Mouse (Mus musculus) spleen, postnatal 36 days (tissue): ENCODE results near the gene Chmp2a.

Source experiments
- DNase-seq, 2 experiments: peaks; one replicate each; pipeline ENCODE4 v3.0.0; 2022; ENCODE audit warnings: low spot score in 2 of 2, mixed read lengths in 1 of 2

Gene Chmp2a

GRCm38 (mm10) chr7:13035211-13035855 lies 726 bp upstream of the Chmp2a start:
- DNase-seq = no peak

- no peak for DNase-seq
Measured at GRCm38 (mm10) chr7:13033451-13034147, 1.0 kb downstream of the Chmp2a start.

GRCm38 (mm10) chr7:13032541-13032940 lies 2.1 kb downstream of the Chmp2a start:
- DNase-seq = no peak

- no peak for DNase-seq
Measured at GRCm38 (mm10) chr7:13031983-13032382, 2.6 kb downstream of the Chmp2a start.

GRCm38 (mm10) chr7:13031069-13031468 lies 3.5 kb downstream of the Chmp2a start:
- DNase-seq = no peak

GRCm38 (mm10) chr7:13028986-13029385 lies 5.6 kb downstream of the Chmp2a start:
- DNase-seq = no peak

GRCm38 (mm10) chr7:13025511-13026112 lies 9.0 kb downstream of the Chmp2a start:
- DNase-seq = no peak

GRCm38 (mm10) chr7:13024805-13025204 lies 9.8 kb downstream of the Chmp2a start:
- DNase-seq = peak; percentile 54 to 64

- DNase-seq = peak; percentile 87 to 90
Measured at GRCm38 (mm10) chr7:13023928-13024731, 10.5 kb downstream of the Chmp2a start.

GRCm38 (mm10) chr7:13022773-13023535 lies 11.7 kb downstream of the Chmp2a start:
- DNase-seq = peak; percentile 78 to 83

- no peak for DNase-seq
Measured at GRCm38 (mm10) chr7:13015217-13015616, 19.4 kb downstream of the Chmp2a start.

GRCm38 (mm10) chr7:13014275-13014839 lies 20.2 kb downstream of the Chmp2a start:
- DNase-seq = no peak

GRCm38 (mm10) chr7:13013671-13014070 lies 20.9 kb downstream of the Chmp2a start:
- DNase-seq = no peak

GRCm38 (mm10) chr7:13010005-13010908 lies 24.4 kb downstream of the Chmp2a start, which contains the start of gene Zbtb45:
Gene Zbtb45, minus strand, starts transcription at chr7:13010034.
- DNase-seq = no peak

GRCm38 (mm10) chr7:13009143-13010004 lies 25.2 kb downstream of the Chmp2a start:
- peak; percentile 80 to 86 for DNase-seq

GRCm38 (mm10) chr7:13007341-13008092 lies 27.1 kb downstream of the Chmp2a start:
- no peak for DNase-seq

- no peak for DNase-seq
Measured at GRCm38 (mm10) chr7:13006531-13006930, 28.1 kb downstream of the Chmp2a start.

GRCm38 (mm10) chr7:13006011-13006410 lies 28.6 kb downstream of the Chmp2a start:
- DNase-seq = no peak
